Mouse (Mus musculus) erythroid progenitor cell, adult 5-6 weeks (primary cell): ENCODE results near the gene Fam49a. TPM values are rescaled to one million over a fixed set of nuclear protein-coding genes. Genes with fewer than 3 reads are reported as not detected.
"Not testable (repeated sequence)": the region's sequence is repeated elsewhere in the genome, so short reads cannot be mapped to it uniquely, and the experiment has no call there.

Source experiments
- ATAC-seq: replicated peaks from 2 replicates; pipeline ENCODE4 v1.8.0; 2016; ENCODE audit warnings: moderate number of reproducible peaks, mild to moderate bottlenecking, moderate TSS enrichment, inconsistent platforms; ENCODE audit not compliant: poor library complexity, low FRiP score, severe bottlenecking
- total RNA-seq, 2 experiments: library from RNA; stranded (forward) in 1 of 2; stranded (reverse) in 1 of 2; fragments of 150-400 nt in 1 of 2; fragments of 186-747, 209-891 nt in 1 of 2; gene quantifications; 2 replicates each; pipeline versions ENCODE4 v1.2.3 to v1.2.4; 2015 to 2017; ENCODE audit warnings: low replicate concordance in 2 of 2

Gene Fam49a
- total RNA-seq, 2 experiments from 2014 or later = 3.3 to 13.4 TPM

DNA sequence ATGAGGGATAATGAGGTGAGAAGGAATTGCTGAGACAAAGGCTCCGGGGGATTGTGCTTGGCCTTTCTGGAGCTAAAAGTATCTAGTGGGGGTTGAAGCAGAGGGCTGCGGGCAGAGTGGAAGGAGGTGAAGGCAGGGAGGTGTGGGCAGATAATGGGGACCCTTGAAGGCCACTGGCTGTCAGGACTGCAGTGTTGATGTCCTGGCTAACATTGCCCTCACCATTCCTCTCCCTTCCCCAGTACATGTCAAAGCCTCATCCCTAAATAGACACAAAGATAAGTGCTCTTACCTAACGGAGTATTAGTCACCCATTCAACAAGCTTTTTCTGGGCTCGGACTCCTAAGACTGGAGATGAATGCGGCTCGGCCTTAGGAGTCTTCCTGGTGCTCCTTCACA is 44.9 kb downstream of the Fam49a start:
- no peak for ATAC-seq

DNA sequence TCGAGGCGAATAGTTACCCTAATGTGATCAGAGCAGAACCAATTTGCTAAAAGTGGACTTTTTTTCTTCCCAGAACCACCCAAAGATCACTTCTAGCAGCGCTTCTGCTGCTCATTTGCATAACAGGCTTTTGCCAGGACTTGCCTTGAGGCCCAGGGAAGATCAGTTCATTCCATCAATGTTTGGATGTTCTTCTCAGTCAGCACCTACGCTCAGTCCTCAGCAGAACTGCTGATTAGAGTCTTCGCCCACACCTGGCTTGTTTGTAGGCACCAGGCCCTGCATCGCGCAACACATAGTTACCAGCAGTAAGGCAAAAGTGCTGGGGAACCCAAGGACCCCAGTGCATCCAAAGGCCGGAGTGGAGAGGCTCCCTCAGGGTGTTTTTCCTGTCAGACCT is 45.3 kb downstream of the Fam49a start:
- no peak for ATAC-seq

DNA sequence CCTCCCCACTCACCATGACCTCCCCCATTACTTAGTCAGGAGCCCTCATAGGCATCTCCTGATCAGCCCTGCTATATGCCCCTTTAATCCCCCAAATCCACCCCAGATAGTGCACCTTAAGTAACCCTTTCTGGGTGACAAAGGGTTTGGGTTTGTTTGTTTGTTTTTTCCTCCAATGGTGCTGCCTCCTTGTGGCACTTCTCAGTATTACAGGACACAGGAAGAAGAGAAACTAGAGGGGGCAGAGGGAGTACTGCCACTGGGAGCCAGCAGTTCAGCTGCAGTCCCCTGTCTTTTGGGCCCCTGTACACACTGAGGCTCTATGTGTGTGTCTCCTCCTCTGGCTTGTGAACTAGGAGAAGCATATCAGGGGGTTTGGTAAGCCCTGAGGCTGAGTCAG is 51.5 kb downstream of the Fam49a start:
- no peak for ATAC-seq

DNA sequence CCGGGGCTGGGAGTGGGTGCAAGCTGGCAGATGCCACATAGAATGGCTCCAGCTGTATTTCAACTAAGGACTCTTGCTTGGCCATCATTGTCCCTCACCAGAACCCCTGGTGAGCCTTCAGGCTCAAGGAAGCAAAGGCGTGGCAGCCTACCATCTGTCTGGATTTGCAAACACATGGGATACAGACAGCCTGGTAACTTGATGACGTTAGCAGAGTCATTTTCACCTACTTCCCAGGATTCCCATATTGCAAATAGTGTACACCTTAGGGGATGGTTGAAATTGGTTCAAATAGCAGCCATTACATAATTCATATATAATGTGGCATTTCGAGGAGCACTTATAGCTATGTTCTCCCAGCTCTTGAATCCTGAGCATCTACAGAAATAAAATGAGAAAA is 52.0 kb downstream of the Fam49a start:
- no peak for ATAC-seq

DNA sequence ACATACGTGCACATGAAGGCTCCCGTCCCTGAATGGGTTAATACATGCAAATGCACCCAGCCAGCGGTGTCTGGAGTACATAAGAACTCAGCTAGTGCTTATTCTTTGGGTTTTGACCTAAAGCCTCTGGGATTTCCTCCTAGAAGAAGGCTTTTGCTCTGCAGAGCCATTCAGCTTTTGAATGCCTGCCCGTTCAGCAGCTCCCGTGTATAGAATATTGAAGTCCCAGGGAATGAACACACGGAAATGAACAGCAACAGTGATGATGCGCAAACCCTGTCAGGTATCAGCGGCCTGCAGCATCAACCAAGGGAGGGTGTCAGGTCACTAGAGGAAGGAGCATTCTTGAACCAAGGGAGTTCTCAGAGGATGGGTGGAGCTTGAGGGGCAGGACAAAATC is 52.4 kb downstream of the Fam49a start:
- no peak for ATAC-seq

DNA sequence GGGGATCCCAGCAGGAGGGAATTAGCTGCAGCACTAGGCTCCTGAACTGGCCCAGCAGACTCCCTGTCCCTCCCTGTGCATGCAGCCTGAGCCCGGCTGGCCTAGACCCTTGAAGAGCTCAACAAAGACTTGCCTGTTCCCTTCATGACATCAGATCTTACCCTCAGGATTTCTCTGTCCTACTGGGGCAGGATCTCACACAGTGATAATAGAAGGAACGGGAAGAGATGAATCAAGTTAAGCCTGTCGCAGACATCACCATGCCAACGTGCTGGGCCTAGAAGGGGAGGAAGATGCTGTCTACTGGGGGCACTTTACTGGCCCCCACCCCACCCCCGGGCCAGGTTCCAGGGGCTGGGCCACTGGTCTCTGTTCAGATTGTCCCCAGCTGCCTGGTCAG is 53.1 kb downstream of the Fam49a start:
- ATAC-seq = no peak

DNA sequence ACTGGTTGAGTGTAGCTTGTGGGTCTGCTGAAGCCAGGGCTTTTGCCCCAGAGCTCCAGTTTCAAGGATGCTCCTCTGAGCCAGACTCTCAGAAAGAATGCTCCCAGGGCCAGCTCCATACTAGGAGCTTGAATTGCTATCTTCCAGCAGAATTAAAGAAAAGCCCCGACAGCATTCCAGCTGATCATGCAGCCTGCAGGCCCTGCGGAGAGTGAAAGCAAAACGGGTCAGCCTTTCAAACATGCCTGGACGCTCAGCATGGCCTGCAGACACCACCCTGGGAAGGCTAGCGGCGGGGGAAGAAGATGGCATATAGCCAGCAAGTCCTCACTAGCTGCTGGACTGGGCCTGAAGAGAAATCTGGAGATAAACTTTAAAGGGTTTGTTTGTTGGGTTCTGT is 55.0 kb downstream of the Fam49a start:
- ATAC-seq = no peak

DNA sequence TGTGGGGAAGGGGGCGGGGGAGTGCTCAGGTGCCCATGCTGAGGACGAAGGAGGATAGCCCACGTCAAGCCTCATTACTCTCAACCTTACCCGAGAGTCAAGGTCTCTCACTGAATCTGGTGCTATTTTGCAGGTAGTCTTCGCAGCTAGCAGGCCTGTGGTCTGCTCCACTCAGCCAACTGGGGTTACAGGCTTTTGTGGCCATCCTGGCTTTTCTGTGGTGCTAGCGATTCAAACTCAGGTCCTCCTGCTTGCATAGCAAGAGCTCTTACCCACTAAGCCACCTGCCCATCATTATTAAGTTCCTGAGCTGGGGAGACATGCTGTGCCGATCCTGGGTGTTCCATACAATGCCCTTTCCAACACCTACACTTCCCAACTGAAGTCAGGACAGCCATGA is 55.7 kb downstream of the Fam49a start:
- no peak for ATAC-seq

DNA sequence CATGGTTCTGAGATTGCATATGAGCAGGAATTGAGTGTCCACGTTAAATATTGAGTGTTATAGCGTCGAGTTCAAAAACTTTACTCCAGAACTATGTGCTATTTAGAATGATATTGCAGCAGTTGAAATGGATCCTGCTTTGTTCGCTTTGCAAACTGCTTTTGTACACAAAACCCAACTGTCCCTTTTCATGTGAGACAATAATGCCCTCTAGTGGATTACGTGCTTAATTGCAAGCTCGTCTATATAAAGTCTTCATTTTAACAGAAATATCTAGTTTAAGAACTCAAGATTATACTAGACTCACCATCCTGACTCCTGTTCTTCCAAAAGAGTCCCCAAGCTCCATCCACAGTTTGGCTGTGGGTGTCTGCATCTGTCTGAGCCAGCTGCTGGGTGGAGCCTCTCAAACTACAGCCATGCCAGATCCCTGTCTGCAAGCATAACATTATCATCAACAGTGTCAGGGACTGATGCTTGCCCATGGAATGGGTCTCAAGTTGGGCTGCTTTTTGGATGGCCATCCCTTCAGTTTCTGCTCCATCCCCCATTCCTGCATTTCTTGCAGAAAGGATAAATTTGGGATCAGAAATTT is 56.3 kb downstream of the Fam49a start:
- no peak for ATAC-seq

DNA sequence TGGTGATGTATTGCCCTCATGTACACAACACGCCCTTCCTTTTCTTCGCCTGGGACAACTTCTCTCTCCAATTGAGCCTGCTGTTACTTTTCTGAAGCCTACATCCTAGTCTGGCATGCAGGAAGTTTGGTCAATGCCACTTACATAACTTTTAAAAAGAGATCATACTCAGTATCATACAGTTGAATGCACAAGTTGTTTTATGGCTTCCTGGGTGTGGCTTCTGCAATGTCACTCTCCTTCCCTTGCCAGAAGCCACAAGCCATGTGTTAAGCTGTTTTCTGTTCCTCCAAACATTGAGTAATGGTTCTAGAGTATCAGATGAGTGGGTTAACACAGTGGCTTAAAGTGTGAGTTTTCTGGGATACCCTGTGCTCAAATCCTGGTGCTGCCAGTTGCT is 58.8 kb downstream of the Fam49a start:
- ATAC-seq = no peak

DNA sequence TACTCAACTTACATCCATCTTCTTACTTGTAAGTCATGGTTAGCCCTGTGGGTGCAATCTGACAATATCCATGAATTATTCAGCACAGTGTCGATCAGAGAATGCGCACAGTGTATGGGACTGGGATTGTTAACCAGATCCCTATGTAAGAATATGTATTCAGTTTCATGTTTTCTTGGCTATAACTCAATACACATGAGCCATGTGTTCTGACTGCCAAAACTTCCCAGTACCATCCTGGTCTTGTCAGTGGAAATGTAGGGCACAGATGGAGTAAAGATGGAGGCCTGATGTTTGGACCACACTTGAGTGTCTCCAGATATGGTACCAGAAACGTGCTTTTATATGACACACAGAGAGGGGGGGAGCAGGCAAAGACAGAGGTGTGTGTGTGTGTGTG is 59.2 kb downstream of the Fam49a start:
- no peak for ATAC-seq

DNA sequence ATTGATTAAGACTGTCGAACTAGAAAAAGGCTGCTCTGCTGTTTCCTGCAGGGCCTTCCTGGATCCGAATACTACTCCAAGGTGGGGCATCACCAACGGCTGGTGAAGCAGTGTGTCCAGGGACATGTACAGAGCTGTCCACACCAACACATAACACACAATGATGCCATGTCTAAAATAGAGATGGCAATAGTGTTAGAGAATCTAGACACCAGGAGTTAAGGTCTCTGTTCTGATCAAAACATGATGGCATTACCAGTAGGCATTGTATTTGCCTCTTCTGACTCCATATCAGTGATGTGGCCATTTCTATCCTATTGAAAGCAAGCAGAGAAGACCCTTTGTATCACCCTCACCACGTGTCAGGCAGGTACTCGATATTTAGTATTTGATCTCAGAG is 61.1 kb downstream of the Fam49a start:
- no peak for ATAC-seq

DNA sequence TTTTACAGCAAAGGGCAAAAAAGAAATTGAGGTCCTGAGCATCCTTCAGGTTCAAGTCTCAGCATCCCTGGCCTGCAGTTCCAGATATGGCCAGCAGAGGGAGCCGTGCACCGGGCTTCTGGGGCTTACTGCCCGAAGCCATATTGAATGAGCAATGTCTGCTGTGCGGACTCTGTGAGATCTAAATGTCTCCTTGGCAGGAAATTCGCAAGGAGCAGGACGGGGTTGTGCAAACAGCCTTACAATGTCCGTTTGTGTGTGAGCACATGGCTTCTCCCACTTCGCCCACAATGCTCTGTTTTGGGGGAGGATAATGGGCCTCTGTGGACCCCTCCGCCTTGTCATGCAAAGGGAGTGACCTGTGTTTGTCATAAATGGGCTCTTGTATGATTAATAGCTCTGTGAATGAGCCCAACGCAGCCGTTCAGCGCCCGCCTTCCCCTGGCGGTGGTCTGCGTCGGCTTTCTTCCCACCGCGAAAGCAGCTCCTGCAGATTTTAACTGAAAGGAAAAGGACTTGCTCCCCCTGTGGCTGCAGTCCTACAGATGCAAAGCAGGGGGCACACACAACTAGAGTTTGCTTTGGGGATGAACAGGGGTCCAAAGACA is 61.8 kb downstream of the Fam49a start:
- ATAC-seq = peak; percentile 61

DNA sequence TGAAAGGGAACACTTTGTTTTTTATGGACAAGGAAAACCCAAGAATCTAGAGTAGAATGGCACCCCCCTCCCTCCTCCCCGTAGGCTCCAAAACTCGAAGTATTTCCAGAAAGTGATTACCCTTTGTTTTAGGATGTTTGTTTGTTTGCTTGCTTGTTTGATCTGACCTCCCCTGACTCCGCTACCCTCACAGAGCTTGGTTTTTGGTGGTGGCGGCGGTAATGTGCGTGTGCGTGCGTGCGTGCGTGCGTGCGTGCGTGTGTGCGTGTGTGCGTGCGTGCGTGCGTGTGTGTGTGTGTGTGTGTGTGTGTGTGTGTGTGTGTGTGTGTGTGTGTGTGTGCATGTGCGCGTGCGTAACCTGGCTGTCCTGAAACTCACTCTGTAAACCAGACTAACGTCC is 62.3 kb downstream of the Fam49a start:
- not testable (repeated sequence) for ATAC-seq

DNA sequence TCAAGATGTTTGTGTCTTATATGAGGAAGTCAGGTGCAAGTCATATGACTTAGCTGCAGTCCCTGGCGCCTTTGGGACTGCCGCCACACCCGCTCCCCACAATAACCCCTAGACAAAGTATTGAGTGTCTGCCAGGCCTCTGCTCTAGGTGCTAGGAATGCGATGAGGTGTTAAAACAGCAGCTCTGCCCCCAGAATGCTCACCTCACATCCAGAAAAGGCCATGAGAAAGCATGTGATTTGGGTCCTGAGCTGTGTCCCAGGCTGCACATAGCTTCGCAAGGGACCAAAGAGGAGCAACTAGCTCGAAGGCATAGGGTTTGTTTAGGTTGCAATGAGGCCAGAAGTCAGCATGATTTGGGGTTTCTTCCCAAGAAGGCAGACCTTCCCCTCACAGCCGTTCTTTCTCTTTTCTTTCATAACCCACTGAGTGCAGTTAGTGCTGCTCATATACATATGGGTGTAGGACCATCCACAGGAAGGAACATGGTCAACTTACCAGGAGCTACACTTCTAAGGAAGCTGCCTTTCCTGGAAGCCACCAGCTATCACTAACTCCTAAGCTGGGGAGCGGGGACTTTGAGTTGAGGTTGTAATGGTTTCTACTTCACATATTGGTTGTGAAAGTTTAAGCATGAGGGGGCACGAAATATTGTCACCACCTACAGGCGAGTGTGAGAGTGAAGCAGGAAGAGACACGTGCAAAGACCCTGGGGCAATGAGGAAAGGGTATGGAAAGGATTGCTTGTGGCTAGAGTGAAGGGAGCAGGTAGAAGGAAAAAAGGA is 71.8 kb downstream of the Fam49a start:
- no peak for ATAC-seq

DNA sequence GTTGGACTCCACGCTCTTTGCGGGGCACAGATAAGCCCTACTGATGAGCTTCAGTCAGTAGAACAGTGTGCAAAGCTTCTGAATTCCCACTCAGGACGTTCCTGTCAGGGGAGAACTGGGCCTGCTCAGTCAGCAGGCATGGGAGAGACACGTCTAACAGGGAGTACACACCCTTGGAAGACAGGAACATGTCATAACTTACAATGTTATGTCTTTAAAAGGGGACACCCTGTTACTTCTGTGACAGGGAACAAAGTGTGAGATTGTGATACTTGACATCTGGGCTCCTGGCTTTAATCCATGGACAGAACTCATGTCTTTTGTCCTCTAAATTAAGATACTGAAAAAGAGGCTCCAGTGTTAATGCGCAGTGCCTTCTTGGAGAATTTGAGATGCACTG is 72.5 kb downstream of the Fam49a start:
- ATAC-seq = no peak

DNA sequence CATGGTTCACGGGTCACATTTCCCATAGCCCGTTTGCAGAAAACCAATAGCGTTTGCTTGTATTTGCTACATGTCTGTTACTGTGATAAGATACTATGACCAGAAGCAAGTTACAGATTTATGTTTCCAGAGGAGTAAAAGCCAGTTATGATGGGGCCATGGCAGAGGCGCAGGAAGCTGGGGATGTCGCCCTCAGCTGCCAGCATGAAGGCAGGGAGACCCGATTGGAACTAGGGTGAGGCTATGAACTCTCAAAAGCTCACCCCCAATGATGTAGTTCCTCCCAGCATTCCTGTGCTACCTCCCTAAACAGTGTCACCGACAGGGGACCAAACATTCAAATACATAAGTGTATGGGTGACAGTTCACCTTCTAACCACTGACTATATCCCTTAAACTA is 73.6 kb downstream of the Fam49a start:
- ATAC-seq = no peak

DNA sequence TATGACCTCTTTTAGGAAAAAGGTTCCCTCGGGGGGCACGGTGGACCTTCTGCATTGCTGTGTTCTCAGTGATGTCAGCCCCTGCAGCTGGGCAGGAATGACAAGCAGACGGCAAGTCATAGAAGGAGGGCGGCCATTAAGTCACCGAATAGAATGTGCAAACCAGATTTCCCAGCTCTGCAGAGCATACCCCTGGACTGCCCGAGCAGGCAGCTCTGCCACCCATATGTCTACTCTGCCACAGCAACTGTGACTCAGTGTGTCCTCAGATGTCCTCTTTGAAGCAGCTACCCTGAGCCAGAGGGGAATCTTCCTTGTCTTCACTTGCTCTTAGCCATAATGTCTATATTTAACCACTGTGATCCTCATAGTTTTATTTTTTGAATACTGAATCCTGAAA is 75.4 kb downstream of the Fam49a start:
- ATAC-seq = no peak

DNA sequence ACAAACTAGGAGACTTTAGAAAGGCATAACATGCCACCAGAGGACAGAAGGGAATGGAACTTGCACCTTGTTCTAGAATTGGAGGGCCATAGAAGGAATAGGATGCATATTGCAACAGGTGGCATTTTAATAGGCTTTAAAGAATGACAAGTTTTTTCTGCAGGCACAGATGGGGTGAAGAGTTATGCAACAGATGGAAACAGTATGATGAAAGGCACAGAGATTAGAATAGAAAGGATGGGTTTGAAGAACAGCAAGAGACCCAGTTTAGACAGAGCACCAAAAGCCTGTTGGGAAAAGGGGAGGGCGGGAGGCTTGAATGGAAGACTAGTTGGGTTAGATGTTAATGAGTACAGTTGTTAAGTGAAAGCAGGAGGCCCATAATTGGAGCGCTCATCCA is 81.4 kb downstream of the Fam49a start:
- ATAC-seq = no peak

DNA sequence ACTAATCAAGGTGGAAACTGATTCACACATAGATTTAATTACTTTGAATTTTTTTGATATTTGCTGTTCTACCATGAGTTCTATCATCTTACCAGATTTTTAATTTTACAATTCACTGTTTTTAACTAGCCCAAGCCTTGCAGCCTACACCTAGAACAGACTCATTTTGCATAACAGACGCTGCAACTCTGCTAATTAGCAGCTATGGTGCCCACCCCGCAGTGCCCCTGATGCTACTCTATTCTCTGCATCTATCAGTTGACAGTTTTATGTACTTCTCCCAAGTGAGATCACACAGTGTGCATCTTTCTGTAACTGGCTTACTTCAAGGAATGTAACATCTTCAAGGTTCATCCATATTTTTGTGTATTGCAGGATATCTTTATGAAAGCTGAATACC is 86.7 kb downstream of the Fam49a start:
- no peak for ATAC-seq

DNA sequence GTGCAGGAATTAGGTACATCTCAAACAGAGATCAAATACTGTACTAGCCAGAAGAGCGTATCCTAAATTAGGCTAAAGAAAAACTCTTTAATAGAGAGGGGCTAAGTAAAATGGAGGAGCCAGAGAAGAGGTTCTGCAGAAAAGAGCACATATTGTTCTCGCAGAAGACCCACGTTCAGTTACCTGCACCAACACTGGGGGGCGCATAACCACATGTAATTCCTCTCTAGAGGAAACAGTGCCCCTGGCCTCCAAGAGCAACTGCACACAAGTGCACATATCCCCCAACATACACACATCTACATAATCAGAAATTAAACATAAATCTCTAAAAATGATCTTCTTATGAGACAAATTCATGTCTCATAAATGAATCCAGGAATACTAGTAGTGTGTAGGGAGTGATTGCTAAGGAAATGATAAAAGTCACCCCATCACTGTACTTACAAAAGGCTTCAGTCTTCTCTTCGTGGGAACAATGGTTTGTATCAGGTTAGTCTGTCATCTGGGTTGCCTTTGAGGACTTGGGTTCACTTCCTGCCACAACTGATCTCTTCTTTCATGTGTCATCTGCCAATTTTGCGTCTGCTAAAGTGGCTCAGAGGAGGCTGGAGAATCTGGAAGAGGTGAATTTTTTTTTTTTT is 87.8 kb downstream of the Fam49a start:
- ATAC-seq = no peak
